Mouse (Mus musculus) liver, embryonic 14.5 days (tissue): ENCODE results near the gene Msl2. TPM values are rescaled to one million over a fixed set of nuclear protein-coding genes. Genes with fewer than 3 reads are reported as not detected.

Experiments
- ATAC-seq: fragments of 200-750 bp; cut with Nextera tagmentation; 2 replicates; pipeline ENCODE4 v1.8.0; 2017; ENCODE audit warnings: moderate number of reproducible peaks, mild to moderate bottlenecking, moderate library complexity; ENCODE audit not compliant: insufficient read depth
- DNase-seq, 3 experiments: peaks; one replicate each; pipeline ENCODE4 v3.0.0-alpha.2; 2012 to 2013; ENCODE audit warnings: low read depth in 3 of 3, low spot score in 3 of 3
- H3K27ac ChIP-seq: fragments of 300-500 bp; sonication (generic); 2 replicates; pipeline ENCODE4 v1.5.1; 2014; ENCODE audit warnings: moderate library complexity, mild to moderate bottlenecking, control low read depth, inconsistent platforms
- H3K27me3 ChIP-seq: fragments of 300-500 bp; sonication (generic); 2 replicates; pipeline ENCODE4 v1.6.1; 2014; ENCODE audit warnings: mild to moderate bottlenecking, low read length, moderate library complexity; ENCODE audit not compliant: control insufficient read depth, insufficient read depth
- H3K36me3 ChIP-seq: fragments of 300-500 bp; sonication (generic); replicated peaks from 2 replicates; pipeline ENCODE4 v1.6.1; 2014; ENCODE audit warnings: low read depth; ENCODE audit not compliant: control insufficient read depth, insufficient read depth
- H3K4me1 ChIP-seq, 2 experiments: fragments of 200-500 bp in 1 of 2; fragments of 300-500 bp in 1 of 2; sonication (generic) in 1 of 2; replicated peaks; 2 replicates each; pipeline ENCODE4 v1.6.1; 2012 to 2014; ENCODE audit warnings: antibody characterized with exemption in 1 of 2, inconsistent platforms in 1 of 2, low read length in 1 of 2; ENCODE audit not compliant: control insufficient read depth in 2 of 2, insufficient read depth in 2 of 2
- H3K4me2 ChIP-seq: fragments of 300-500 bp; sonication (generic); 2 replicates; pipeline ENCODE4 v1.6.1; 2014; ENCODE audit warnings: low read depth, mild to moderate bottlenecking, control low read depth, moderate library complexity
- H3K4me3 ChIP-seq, 2 experiments: fragments of 200-500 bp in 1 of 2; fragments of 300-500 bp in 1 of 2; sonication (generic) in 1 of 2; 2 replicates each; pipeline ENCODE4 v1.5.1; 2012 to 2014; ENCODE audit warnings: low read depth in 2 of 2, low read length in 2 of 2, mild to moderate bottlenecking in 2 of 2, control low read depth in 1 of 2, inconsistent platforms in 1 of 2, moderate library complexity in 1 of 2; ENCODE audit not compliant: insufficient read depth in 1 of 2
- H3K9ac ChIP-seq: fragments of 300-500 bp; sonication (generic); replicated peaks from 2 replicates; pipeline ENCODE4 v1.6.1; 2014; ENCODE audit warnings: mild to moderate bottlenecking, control low read depth, moderate library complexity
- H3K9me3 ChIP-seq: fragments of 300-500 bp; sonication (generic); 2 replicates; pipeline ENCODE4 v1.6.1; 2016; ENCODE audit warnings: low read length, mixed read lengths; ENCODE audit not compliant: control insufficient read depth
- CTCF ChIP-seq: IDR thresholded peaks from 2 replicates; pipeline ENCODE4 v1.5.1; 2016; ENCODE audit warnings: antibody characterized with exemption, low read depth, control low read depth
- EP300 ChIP-seq: IDR thresholded peaks from 2 replicates; pipeline ENCODE4 v1.6.1; 2016; ENCODE audit warnings: antibody characterized with exemption, low read depth
- WGBS: fragments of 180-500 bp; shearing (Covaris S2); extraction: QIAGEN DNeasy Blood & Tissue Kit; methylation state at CpG from one replicate; pipeline ENCODE4 v1.1.7; 2014; ENCODE audit not compliant: insufficient replicate concordance; 5-methylcytosine and 5-hydroxymethylcytosine counted together
- polyA plus RNA-seq, 2 experiments: library from polyadenylated mRNA; depleted of rRNA in 1 of 2; stranded (reverse) in 1 of 2; unstranded in 1 of 2; fragments of >200 nt; fragmentation: Nextera tagmentation in 1 of 2; extraction: Ambion mirVana in 1 of 2; gene quantifications; 2 replicates each; pipeline versions ENCODE4 v1.2.1 to v1.2.3; 2012 to 2014

Gene Msl2
- polyA plus RNA-seq, 2 experiments, result 2.3 to 9.4 TPM

DNA sequence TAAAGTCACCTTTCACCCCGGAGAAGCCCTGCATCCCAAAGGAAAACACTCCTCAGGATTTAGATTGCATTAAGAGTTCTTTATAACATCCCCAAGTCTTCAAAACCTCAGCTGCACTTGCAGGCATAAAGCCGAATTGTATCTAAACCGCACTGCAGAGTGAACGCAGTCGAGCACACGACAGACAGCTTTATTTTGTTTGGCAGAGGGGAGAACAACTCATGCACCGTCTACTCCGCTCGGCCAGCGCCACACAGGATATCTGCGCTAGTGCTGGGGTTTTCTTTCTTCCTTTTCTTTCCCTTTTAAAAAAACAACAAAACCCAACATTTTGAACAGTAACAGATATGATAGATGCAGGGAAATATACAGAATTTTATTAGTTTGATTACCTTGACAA is 31.0 kb downstream of the Msl2 start:
- Histone ChIP-seq H3K4me2 (no peak overlapping the region), H3K27ac (no peak overlapping the region), H3K4me1 (peaks cover 0 to under 1% of the 10 kb centered on the region in 2 experiments; a peak in 2 of 4 replicates), H3K4me3 (no peak overlapping the region), H3K27me3 (no peaks in the 10 kb centered on the region), H3K9ac (no peak overlapping the region), H3K9me3 (no peaks in the 10 kb centered on the region), H3K36me3 (peaks cover 21% of the 10 kb centered on the region)
- ATAC-seq (no peak), DNase-seq (no peak)
- TF ChIP-seq EP300, result no peak
- no peak for TF ChIP-seq CTCF
- 91% methylated on average over 11 of the region's 11 CpGs for WGBS

DNA sequence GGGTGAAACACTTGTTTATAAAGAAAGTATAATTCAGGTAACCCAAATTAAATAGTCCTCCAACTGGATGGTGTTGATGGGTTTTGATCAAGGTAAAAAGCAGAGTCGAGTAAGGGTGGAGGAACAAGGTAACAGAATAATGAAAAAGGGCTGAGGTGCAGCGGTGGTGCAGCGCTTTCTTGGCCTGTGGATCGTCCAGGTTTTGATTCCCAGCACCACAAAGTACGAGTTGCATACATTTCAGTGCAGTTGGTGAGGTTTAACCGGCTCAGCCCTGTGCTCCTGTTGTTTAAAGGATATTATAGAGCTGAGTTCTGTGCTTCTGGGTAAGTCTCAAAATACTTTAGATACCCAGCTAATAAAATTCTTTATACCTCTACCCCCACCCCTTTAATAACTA is 31.8 kb downstream of the Msl2 start:
- no peak for TF ChIP-seq EP300
- no peak for TF ChIP-seq CTCF
- DNase-seq (no peak), ATAC-seq (no peak)
- Histone ChIP-seq H3K27ac (no peak overlapping the region), H3K4me3 (no peak overlapping the region), H3K9ac (no peak overlapping the region), H3K9me3 (no peaks in the 10 kb centered on the region), H3K36me3 (peaks cover 17% of the 10 kb centered on the region), H3K4me2 (no peak overlapping the region), H3K4me1 (peaks cover 0 to 4% of the 10 kb centered on the region in 2 experiments; a peak in 2 of 4 replicates), H3K27me3 (no peaks in the 10 kb centered on the region)
- 91% methylated on average over 6 of the region's 6 CpGs for WGBS

DNA sequence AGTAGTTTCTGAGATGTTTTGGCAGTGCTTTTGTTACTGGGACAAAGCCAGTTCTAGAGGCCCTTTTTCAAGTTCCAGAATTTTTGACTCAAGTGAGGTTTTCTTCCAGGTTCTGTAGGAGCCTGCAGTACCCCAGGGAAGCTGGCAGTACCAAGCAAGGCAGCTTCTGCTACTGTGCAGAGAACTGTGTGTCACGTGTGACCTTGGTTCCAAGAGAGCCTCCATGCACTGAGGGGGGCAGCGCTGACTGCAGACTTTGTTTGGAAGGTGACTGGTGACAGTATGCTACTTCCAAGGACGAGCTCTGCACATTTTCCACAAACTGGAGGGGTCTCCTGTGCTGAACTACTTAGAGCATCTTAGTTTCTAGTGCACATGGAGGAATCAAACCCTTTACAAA is 33.5 kb downstream of the Msl2 start:
- H3K27ac ChIP-seq, result no peak overlapping the region
- no peak for ATAC-seq
- no peak for TF ChIP-seq EP300
- no peak for TF ChIP-seq CTCF

GRCm38 (mm10) chr9:101110013-101110412 is 36.1 kb downstream of the Msl2 start:
- no peak for ATAC-seq
- no peak overlapping the region for H3K9ac ChIP-seq
- no peak for DNase-seq

More for the DNA sequence above, 33.5 kb downstream of the Msl2 start:
- H3K4me3 ChIP-seq, result no peak overlapping the region
- peaks cover 0 to 4% of the 10 kb centered on the region in 2 experiments; a peak in 2 of 4 replicates for H3K4me1 ChIP-seq
- DNase-seq, result no peak
- WGBS, result 79% methylated on average over 3 of the region's 3 CpGs
- no peak overlapping the region for H3K4me2 ChIP-seq
- H3K27me3 ChIP-seq, result no peaks in the 10 kb centered on the region
- no peak overlapping the region for H3K9ac ChIP-seq
- H3K36me3 ChIP-seq, result peaks cover 2% of the 10 kb centered on the region; the same call in 1 of the 2 replicates
- no peaks in the 10 kb centered on the region for H3K9me3 ChIP-seq

DNA sequence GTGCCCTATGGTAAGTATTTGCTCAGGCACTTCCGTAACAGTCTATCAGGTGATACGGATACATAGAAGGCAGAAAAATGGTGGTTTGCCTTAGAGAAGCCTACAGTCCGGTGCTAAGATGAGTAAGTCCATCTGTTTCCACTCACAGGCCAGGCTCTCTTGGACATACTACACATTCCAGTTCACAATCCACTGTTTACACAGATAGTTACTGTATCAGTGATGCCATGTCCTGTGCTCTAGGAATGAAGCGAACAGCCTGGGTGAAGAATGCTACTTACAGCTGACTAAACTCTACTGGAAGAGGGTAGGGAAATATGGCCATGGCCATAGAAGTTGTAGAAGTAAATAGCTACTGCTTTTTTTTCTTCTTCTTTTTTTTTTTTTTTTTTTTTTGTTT is 39.4 kb downstream of the Msl2 start:
- H3K4me3 ChIP-seq, result no peak overlapping the region
- H3K4me2 ChIP-seq, result no peak overlapping the region
- no peak for ATAC-seq
- DNase-seq, result no peak
- H3K9me3 ChIP-seq, result no peaks in the 10 kb centered on the region
- TF ChIP-seq CTCF (no peak), EP300 (no peak)
- H3K27ac ChIP-seq, result no peak overlapping the region
- H3K9ac ChIP-seq, result no peak overlapping the region
- H3K36me3 ChIP-seq, result no peaks in the 10 kb centered on the region
- H3K4me1 ChIP-seq, result peaks cover 0 to 14% of the 10 kb centered on the region in 2 experiments; a peak in 2 of 4 replicates
- 83% methylated on average over 4 of the region's 4 CpGs for WGBS
- no peaks in the 10 kb centered on the region for H3K27me3 ChIP-seq

More at GRCm38 (mm10) chr9:101110013-101110412, 36.1 kb downstream of the Msl2 start:
- Histone ChIP-seq H3K36me3 (no peaks in the 10 kb centered on the region; the same call in 1 of the 2 replicates), H3K4me1 (peaks cover 0 to 14% of the 10 kb centered on the region in 2 experiments; a peak in 2 of 4 replicates), H3K4me3 (no peak overlapping the region), H3K9me3 (no peaks in the 10 kb centered on the region), H3K4me2 (no peak overlapping the region), H3K27me3 (no peaks in the 10 kb centered on the region), H3K27ac (no peak overlapping the region)
- TF ChIP-seq CTCF (no peak), EP300 (no peak)
- WGBS, result 69% methylated on average over 3 of the region's 3 CpGs
